Mouse (Mus musculus) frontal cortex, adult (tissue): Measurements from ENCODE around the gene Haus7.

Source experiments
- ATAC-seq: cut with Nextera tagmentation; 2 replicates; pipeline ENCODE4 v1.9.2; 2017; ENCODE audit warnings: mild to moderate bottlenecking, moderate library complexity, mixed read lengths; ENCODE audit not compliant: low TSS enrichment

Haus7 gene

DNA sequence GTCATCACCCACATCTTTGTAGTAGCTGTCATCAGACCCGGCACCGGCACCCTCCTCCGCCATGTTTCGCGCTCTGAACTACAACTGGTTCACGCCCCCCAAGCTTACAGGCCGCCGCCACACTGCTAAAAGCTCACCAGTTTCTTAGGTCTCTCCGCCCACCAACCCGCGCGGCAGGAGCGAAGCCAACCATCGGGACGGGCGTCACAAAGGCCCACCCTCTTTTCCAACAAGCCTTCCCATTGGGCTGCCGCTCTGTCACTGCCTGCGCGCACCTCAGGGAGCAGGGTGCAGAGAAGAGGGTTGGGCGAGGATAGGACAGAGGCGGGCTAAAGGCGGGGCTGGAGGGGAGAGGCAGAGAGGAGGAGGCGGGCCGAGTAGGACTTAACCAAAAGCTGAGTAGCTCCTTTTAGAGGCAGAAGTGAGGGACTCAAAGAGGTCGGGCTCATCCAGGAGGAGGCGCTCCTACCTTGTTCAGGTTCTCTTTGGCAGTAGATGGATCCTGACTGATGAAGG, at the start of gene Haus7:
Gene Haus7, minus strand, starts transcription at position 168 of the 516 bp plus-strand sequence.
- ATAC-seq: peak; percentile 100

- no peak for ATAC-seq
Observed at GRCm38 (mm10) chrX:73506577-73506976, 47.7 kb upstream of the Haus7 start.

DNA sequence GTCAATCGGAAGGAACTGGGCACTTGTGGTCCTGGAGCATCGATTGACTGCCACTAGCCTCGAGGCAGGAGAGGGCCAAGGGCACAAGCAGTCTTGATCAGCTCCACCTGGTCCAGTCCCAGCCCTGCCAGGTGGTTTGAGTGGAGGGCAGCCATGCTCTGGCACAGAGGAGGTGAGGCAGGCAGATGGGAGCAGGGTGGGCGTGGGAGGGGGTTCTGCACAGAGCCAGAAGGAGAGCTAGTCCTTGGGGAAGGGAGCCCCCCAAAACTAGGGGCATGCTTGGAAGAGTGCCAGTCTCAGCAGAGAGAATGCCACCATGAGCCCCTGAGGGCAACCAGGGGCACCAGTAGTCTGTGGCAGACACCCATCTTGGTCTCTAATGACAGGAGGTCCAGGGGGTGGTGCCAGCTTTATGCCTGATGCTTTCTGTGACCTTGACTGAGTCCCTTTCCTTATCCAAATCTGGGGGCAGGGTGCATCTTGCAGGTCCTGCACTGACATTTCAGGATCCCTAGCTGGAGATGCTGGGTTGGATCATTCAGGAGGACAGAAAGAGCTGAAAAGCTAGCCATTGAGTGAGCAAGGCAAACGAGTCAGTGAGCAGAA, 46.4 kb upstream of the Haus7 start:
- no peak for ATAC-seq

DNA sequence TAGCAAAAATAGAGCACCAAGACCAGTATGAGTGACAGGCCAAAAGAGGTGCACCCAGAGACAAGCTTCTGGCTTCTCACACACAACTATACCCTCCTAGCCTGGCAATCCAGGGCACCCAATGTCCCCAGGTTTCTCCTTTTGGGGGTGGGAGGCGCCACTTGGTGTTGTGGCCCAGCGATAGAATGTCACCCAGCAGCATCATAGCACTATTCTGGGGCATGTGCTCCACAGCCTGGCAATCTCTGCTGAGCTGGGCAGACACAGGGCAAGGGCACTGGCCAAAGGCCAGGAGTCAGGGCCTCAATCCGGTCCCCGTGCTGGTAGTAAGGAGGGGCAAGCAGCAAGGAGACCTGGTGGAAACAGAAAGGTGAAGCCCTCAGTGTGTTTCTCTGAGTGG, 37.9 kb upstream of the Haus7 start:
- ATAC-seq: no peak

GRCm38 (mm10) chrX:73493567-73493966, 34.7 kb upstream of the Haus7 start:
- ATAC-seq: peak; percentile 62; the same call in 1 of the 2 replicates

- no peak for ATAC-seq
Observed at GRCm38 (mm10) chrX:73490804-73491203, 32.0 kb upstream of the Haus7 start.

- ATAC-seq: no peak
Observed at GRCm38 (mm10) chrX:73490186-73490585, 31.3 kb upstream of the Haus7 start.

DNA sequence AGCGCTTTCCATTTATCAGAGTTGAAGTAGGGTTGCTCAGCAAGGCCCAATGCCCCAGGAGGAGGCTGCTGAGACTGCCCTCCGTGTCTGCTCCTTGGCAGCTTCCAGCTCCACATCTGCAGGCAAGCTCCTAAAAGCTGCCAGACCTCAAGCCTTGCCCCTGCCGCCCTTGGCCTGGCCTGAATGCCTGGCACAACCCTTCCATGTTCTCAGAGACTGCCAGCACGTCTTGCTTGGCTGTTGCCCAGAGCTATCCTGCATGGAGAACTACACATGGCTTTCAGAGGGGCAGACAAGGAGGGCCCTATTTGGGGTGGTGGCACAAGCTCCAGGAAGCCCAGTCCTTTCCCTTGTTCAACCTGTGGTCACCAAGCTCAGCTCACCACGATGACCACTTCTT, 28.1 kb upstream of the Haus7 start:
- ATAC-seq: no peak

GRCm38 (mm10) chrX:73484870-73485269, 26.0 kb upstream of the Haus7 start:
- ATAC-seq: no peak

- no peak for ATAC-seq
Observed at GRCm38 (mm10) chrX:73484076-73484475, 25.2 kb upstream of the Haus7 start.

GRCm38 (mm10) chrX:73483484-73483810, 24.6 kb upstream of the Haus7 start, which contains the start of gene Bgn:
Gene Bgn (plus strand): TSS chrX:73483602.
- no peak for ATAC-seq

GRCm38 (mm10) chrX:73482643-73483483, 24.0 kb upstream of the Haus7 start:
- ATAC-seq: no peak

- ATAC-seq: no peak
Observed at GRCm38 (mm10) chrX:73480334-73480733, 21.5 kb upstream of the Haus7 start.

GRCm38 (mm10) chrX:73479656-73480055, 20.8 kb upstream of the Haus7 start:
- ATAC-seq: no peak

- no peak for ATAC-seq
Observed at GRCm38 (mm10) chrX:73477500-73477899, 18.7 kb upstream of the Haus7 start.

DNA sequence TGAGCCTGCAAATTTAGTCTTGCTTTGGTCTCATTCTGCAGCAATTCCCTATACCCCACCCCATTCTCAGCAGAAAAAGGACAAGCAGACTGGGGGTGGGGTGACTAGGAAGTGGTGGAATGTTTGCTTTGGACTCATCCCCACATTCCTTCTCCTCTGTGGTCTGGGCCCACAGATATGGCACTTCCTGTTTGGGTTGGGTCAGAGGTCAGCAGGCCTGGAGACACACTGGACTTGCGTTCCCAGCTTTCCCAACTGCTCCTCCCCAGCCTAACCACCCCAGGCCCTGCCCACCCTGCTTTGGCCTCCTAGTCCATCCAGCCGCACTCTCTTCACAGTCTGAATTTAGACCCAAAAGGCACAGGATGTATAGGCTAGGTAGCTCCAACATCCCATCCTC, 17.8 kb upstream of the Haus7 start:
- ATAC-seq: no peak

DNA sequence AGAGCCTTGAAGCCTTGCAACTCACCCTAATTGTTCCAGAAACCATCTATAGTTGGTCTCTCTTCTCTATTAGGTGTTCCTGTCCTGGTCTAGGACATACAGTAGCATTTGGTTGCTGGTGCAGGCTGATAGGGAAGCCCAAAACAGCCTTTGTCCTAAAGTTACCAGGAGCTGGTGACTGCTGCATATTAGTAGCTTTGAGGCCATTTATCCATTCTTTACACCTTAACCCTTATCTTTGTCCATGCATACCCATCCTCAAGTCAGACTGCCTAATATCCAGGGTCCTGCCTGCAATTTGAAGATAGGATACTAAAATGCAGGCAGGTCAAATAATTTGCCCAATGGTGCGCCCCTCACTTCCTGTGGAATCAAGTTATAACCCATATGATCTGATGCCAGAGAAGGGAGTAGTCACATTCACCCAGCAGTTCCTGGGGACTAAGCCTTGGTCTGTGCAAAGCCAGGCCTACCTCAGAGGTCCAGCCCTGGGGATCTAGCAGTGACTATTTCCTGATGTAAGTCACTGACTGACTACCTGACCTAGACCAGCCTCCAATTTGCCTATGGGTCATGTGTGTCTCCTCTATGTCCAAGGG, 16.9 kb upstream of the Haus7 start:
- no peak for ATAC-seq

GRCm38 (mm10) chrX:73474340-73475165, 15.7 kb upstream of the Haus7 start:
- ATAC-seq: no peak

DNA sequence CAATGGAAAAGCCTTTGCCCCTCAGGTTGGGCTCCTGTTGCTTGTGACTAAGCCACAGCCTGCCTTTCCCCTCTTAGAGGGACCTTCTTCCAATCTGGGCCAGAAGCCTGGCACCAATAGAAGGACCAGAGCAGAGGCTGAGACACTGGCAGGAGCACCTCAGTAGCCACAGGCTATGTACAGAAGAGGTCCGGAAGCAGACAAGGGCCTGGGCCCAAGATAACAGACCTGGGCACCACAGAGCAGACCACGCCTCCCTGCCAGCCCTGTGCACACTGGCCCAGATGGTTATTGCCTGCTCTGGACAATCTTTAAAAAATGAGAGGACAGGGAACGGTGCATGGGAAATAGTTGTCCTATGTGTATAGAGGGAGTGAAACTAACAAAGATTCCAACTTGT, 12.9 kb upstream of the Haus7 start:
- no peak for ATAC-seq

DNA sequence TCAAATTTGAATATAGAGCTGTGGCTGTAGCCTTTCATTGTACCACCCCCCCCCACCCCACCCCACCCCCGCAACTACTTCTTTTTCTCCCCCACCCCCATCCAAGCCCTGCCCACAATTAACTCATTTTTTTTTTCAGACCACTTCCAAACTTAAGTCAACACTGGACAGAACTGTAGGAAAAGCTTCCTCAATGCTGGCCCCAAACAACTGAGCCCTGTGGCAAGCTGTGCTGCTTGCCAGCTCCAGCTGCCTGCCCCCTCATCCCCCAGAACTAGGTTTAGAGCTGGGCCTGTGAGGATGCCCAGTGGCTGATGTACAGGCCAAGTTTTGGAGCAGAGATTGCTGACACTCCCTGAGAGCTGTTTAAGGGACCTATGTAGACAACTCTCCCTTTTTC, 9.9 kb upstream of the Haus7 start:
- ATAC-seq: no peak

GRCm38 (mm10) chrX:73468330-73468729, 9.5 kb upstream of the Haus7 start:
- no peak for ATAC-seq
